Mouse (Mus musculus) liver, embryonic 11.5 days (tissue): ENCODE measurements around the gene Atp5h. TPM values are rescaled to one million over a fixed set of nuclear protein-coding genes. Genes with fewer than 3 reads are reported as not detected.

ENCODE experiments used
- ATAC-seq: fragments of 200-750 bp; cut with Nextera tagmentation; replicated peaks from 2 replicates; pipeline ENCODE4 v1.8.0; 2017; ENCODE audit warnings: moderate number of reproducible peaks, mild to moderate bottlenecking, moderate TSS enrichment, moderate library complexity; ENCODE audit not compliant: low FRiP score
- DNase-seq: peaks from one replicate; pipeline ENCODE4 v3.0.0-alpha.2; 2017; ENCODE audit warnings: low spot score
- H3K27ac ChIP-seq: fragments of 300-500 bp; sonication (generic); 2 replicates; pipeline ENCODE4 v1.5.1; 2014; ENCODE audit warnings: mild to moderate bottlenecking, low read depth, low read length, control low read depth
- H3K27me3 ChIP-seq: fragments of 300-500 bp; sonication (generic); replicated peaks from 2 replicates; pipeline ENCODE4 v1.6.1; 2014; ENCODE audit warnings: low read length, mixed read lengths; ENCODE audit not compliant: control insufficient read depth, insufficient read depth
- H3K36me3 ChIP-seq: fragments of 300-500 bp; sonication (generic); 2 replicates; pipeline ENCODE4 v1.6.1; 2014; ENCODE audit warnings: mild to moderate bottlenecking, low read length, moderate library complexity, mixed read lengths; ENCODE audit not compliant: control insufficient read depth, insufficient read depth
- H3K4me1 ChIP-seq: fragments of 300-500 bp; sonication (generic); replicated peaks from 2 replicates; pipeline ENCODE4 v1.6.1; 2014; ENCODE audit warnings: low read length, mixed read lengths; ENCODE audit not compliant: control insufficient read depth, insufficient read depth
- H3K4me2 ChIP-seq: fragments of 300-500 bp; sonication (generic); 2 replicates; pipeline ENCODE4 v1.6.1; 2014; ENCODE audit warnings: mild to moderate bottlenecking, control low read depth, moderate library complexity
- H3K4me3 ChIP-seq: fragments of 300-500 bp; sonication (generic); 2 replicates; pipeline ENCODE4 v1.5.1; 2014; ENCODE audit warnings: low read depth, low read length, control low read depth
- H3K9ac ChIP-seq: fragments of 300-500 bp; sonication (generic); 2 replicates; pipeline ENCODE4 v1.6.1; 2014; ENCODE audit warnings: low read depth, low read length, control low read depth
- H3K9me3 ChIP-seq: fragments of 300-500 bp; sonication (generic); 2 replicates; pipeline ENCODE4 v1.6.1; 2016; ENCODE audit warnings: low read length, inconsistent platforms, mixed read lengths; ENCODE audit not compliant: control insufficient read depth
- WGBS: fragments of 180-500 bp; shearing (Covaris S2); extraction: QIAGEN DNeasy Blood & Tissue Kit; methylation state at CpG from one replicate; pipeline ENCODE4 v1.1.7; 2014; 5-methylcytosine and 5-hydroxymethylcytosine counted together
- polyA plus RNA-seq: library from polyadenylated mRNA; unstranded; fragments of >200 nt; fragmentation: Nextera tagmentation; extraction: Ambion mirVana; gene quantifications from 2 replicates; pipeline ENCODE4 v1.2.1, GENCODE M21; 2014

The Atp5h gene
- polyA plus RNA-seq, 1 experiment from 2014 or later, result 884 TPM

DNA sequence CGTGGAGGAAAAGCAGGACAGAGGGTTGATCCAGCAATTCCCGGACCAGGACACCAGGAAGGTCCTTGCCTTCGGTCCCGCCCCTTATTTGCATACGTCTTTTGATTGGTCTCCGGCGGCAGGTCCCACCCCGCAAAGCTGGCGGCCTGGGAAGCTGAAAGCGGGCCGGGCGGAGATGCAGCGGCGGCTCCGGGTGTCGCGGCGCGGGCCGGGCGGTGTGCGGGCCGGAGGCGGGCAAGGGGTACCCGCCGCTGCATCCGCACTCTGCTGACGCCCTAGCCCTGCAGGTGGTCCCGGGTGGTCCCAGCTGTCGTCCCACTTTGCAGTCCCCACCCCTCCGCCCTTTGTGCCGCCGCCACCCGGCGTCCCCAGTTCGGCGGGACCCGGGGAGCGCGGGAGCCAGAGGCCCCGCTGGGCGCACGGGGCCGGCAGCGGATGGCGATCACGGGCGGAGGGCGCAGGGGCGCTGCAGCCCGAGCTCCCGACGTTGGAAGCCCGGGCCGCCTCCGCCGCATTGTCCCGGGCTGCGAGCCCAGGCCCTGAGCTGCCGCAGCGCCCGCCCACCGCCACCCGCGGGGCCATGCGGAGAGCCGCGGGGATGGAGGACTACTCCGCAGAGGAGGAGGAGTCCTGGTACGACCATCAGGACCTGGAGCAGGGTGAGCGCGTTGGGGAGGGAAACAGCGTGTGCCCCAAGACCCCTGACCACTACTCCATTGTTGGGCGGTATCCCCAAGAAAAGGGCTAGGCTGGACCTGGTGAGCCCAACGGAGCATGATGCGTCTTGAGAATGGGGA, 37.8 kb downstream of the Atp5h start, which contains the start of gene Cdr2l:
TSS of gene Cdr2l (plus strand) at position 174 of the 797 bp plus-strand sequence.
- ATAC-seq, result peak; percentile 71
- peaks cover 7% of the 10 kb centered on the region for H3K4me1 ChIP-seq
- H3K27ac ChIP-seq, result no peak within 1 kb of the TSS
- peak within 1 kb of the TSS; percentile 73 for H3K4me2 ChIP-seq
- peak; percentile 81 for DNase-seq
- no peaks in the 10 kb centered on the region for H3K36me3 ChIP-seq
- peak within 1 kb of the TSS; percentile 63 for H3K4me3 ChIP-seq
- H3K9ac ChIP-seq, result peak within 1 kb of the TSS; percentile 59
- no peaks in the 10 kb centered on the region for H3K9me3 ChIP-seq
- H3K27me3 ChIP-seq, result peaks cover 38% of the 10 kb centered on the region
- 1% methylated on average over 75 of the region's 76 CpGs for WGBS

DNA sequence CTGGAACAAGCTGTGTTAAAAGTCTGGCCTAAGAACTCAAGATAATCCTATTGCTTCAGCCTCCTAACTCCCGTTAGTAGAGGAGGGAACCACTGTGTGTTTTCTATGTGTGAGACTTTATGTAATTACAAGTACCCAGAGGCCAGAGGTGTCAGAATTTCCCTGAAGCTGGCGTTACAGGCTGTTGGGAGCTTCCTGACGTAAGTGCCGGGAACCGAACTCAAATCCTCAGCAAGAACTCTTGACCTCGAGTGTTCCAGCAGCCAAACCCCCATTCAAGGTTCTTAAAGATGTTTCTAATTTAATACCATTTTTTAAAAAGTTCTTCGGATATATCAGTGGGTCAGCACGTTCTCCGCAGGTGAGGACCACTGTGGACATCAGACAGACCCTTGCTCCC, 38.5 kb downstream of the Atp5h start:
- Histone ChIP-seq H3K9me3 (no peaks in the 10 kb centered on the region), H3K4me3 (no peak overlapping the region; the same call in 1 of the 2 replicates), H3K27me3 (peaks cover 38% of the 10 kb centered on the region), H3K27ac (no peak overlapping the region), H3K9ac (no peak overlapping the region), H3K4me2 (peak overlapping the region; percentile 73), H3K4me1 (peaks cover 7% of the 10 kb centered on the region), H3K36me3 (no peaks in the 10 kb centered on the region)
- 28% methylated on average over 9 of the region's 9 CpGs for WGBS
- ATAC-seq (no peak), DNase-seq (no peak)

- H3K27ac ChIP-seq, result no peak overlapping the region
- 85% methylated on average over 7 of the region's 7 CpGs for WGBS
- no peak overlapping the region for H3K4me2 ChIP-seq
- DNase-seq (no peak), ATAC-seq (no peak)
- H3K9ac ChIP-seq, result no peak overlapping the region
- no peak overlapping the region for H3K4me3 ChIP-seq
- H3K4me1 ChIP-seq, result peaks cover 4% of the 10 kb centered on the region; the same call in 1 of the 2 replicates
- no peaks in the 10 kb centered on the region for H3K36me3 ChIP-seq
- H3K27me3 ChIP-seq, result peaks cover 52% of the 10 kb centered on the region
- no peaks in the 10 kb centered on the region for H3K9me3 ChIP-seq
Measured at GRCm38 (mm10) chr11:115377854-115378253, 41.9 kb downstream of the Atp5h start.

GRCm38 (mm10) chr11:115377254-115377653, 42.5 kb downstream of the Atp5h start:
- 80% methylated on average over 4 of the region's 4 CpGs for WGBS
- no peak overlapping the region for H3K9ac ChIP-seq
- H3K27me3 ChIP-seq, result peaks cover 47% of the 10 kb centered on the region
- H3K4me2 ChIP-seq, result no peak overlapping the region
- ATAC-seq (no peak), DNase-seq (no peak)
- H3K27ac ChIP-seq, result no peak overlapping the region
- H3K4me3 ChIP-seq, result no peak overlapping the region
- H3K9me3 ChIP-seq, result no peaks in the 10 kb centered on the region
- no peaks in the 10 kb centered on the region for H3K36me3 ChIP-seq
- peaks cover 4% of the 10 kb centered on the region; the same call in 1 of the 2 replicates for H3K4me1 ChIP-seq

DNA sequence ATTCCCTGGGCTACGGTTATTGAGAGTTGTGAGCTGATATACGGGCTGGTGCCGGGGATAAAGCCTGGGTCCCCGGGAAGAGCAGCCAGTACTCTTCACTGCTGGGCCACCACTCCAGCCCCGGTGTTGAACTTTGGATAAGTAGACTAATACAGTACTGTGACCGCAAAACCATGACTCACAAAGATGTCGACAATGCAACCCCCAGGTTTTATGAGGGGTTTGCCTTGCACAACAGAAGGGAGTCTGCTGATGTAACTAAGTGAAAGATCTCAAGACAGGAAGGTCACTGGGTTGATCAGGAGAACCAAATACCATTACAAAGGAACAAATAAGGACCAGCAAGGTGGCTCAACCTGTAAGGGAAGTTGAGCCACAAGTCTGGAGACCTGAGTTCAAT, 43.0 kb downstream of the Atp5h start:
- 66% methylated on average over 7 of the region's 7 CpGs for WGBS
- ATAC-seq, result no peak

GRCm38 (mm10) chr11:115374695-115375425, 44.9 kb downstream of the Atp5h start:
- Histone ChIP-seq H3K27ac (no peak overlapping the region), H3K4me1 (peaks cover 4% of the 10 kb centered on the region; the same call in 1 of the 2 replicates), H3K9me3 (no peaks in the 10 kb centered on the region), H3K9ac (no peak overlapping the region), H3K36me3 (no peaks in the 10 kb centered on the region), H3K4me3 (no peak overlapping the region), H3K4me2 (peak overlapping the region; percentile 49; the same call in 1 of the 2 replicates), H3K27me3 (peaks cover 46% of the 10 kb centered on the region)
- WGBS, result 59% methylated on average over 12 of the region's 12 CpGs
- ATAC-seq (no peak), DNase-seq (no peak)

More for the DNA sequence above, 43.0 kb downstream of the Atp5h start:
- Histone ChIP-seq H3K36me3 (no peaks in the 10 kb centered on the region), H3K4me1 (peaks cover 4% of the 10 kb centered on the region; the same call in 1 of the 2 replicates), H3K4me2 (no peak overlapping the region), H3K4me3 (no peak overlapping the region), H3K27ac (no peak overlapping the region), H3K27me3 (peaks cover 44% of the 10 kb centered on the region), H3K9ac (no peak overlapping the region), H3K9me3 (no peaks in the 10 kb centered on the region)
- no peak for DNase-seq

DNA sequence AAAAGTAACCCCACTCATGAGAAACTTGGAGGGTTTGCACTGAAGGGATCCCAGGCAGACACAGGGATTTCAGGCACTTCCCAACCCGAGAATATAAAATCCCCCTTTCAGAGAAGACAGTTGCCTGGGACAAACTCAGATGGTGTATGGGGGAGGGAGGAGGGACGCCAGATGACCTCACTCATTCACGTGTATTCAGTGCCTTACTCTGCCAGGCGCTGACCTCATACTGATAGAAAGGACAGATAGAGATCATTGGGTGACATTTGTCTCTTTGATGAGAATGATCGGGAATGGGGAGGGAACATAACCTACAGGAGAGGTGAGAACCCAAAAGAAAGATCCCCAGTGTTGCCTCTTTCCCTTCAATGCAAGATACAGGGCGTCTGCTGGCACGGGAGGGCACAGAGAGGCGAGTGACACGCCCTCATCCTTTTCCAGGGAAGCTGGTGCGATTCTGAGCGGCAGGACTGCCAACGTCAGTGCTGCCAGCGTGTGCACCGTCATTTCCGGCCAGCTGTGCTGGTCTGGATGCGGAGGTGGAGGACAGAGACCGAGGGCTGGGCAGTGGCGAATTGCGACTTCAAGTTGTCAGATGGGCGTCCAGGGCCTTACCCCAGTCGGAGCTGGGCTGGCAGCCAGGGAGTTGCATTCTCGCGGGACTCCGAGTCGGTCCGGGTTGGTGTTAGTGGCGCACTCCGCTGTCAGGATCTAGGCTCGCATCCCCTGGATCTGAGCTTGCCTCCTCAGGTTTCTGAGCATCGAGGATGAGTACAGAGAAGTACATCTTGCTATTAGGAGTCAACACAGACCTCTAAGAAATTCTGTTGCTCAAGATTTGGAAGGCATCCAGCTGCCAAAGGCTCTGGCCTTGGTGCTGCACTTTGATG, 45.7 kb downstream of the Atp5h start:
- Histone ChIP-seq H3K9me3 (no peaks in the 10 kb centered on the region), H3K27ac (no peak overlapping the region), H3K4me3 (peak overlapping the region; percentile 32), H3K4me1 (peaks cover 4% of the 10 kb centered on the region; the same call in 1 of the 2 replicates), H3K27me3 (peaks cover 47% of the 10 kb centered on the region), H3K36me3 (no peaks in the 10 kb centered on the region), H3K4me2 (peak overlapping the region; percentile 49), H3K9ac (peak overlapping the region; percentile 6; the same call in 1 of the 2 replicates)
- ATAC-seq, result no peak
- 3% methylated on average over 30 of the region's 30 CpGs for whole genome bisulfite sequencing
- DNase-seq, result no peak

GRCm38 (mm10) chr11:115372737-115373136, 47.0 kb downstream of the Atp5h start:
- Histone ChIP-seq H3K4me1 (peaks cover 4% of the 10 kb centered on the region; the same call in 1 of the 2 replicates), H3K9me3 (no peaks in the 10 kb centered on the region), H3K27me3 (peaks cover 57% of the 10 kb centered on the region), H3K9ac (no peak overlapping the region), H3K4me2 (no peak overlapping the region), H3K36me3 (no peaks in the 10 kb centered on the region), H3K4me3 (no peak overlapping the region), H3K27ac (no peak overlapping the region)
- no peak for ATAC-seq
- 28% methylated on average over 2 of the region's 2 CpGs for WGBS
- DNase-seq, result no peak
